Mouse (Mus musculus) cortical plate, adult 2 months (tissue): ENCODE data around the gene Pkd1l2.

Experiments
- CTCF ChIP-seq: fragments of 200-500 bp; IDR thresholded peaks from 2 replicates; pipeline ENCODE4 v1.5.1; 2011; ENCODE audit warnings: mild to moderate bottlenecking, control low read depth, low read length; ENCODE audit not compliant: insufficient read depth; ENCODE audit errors: extremely low read depth
- POLR2A ChIP-seq: fragments of 200-500 bp; IDR thresholded peaks from 2 replicates; pipeline ENCODE4 v1.6.1; 2011; ENCODE audit warnings: mild to moderate bottlenecking, low read length, control low read depth; ENCODE audit not compliant: insufficient read depth; ENCODE audit errors: extremely low read depth

DNA sequence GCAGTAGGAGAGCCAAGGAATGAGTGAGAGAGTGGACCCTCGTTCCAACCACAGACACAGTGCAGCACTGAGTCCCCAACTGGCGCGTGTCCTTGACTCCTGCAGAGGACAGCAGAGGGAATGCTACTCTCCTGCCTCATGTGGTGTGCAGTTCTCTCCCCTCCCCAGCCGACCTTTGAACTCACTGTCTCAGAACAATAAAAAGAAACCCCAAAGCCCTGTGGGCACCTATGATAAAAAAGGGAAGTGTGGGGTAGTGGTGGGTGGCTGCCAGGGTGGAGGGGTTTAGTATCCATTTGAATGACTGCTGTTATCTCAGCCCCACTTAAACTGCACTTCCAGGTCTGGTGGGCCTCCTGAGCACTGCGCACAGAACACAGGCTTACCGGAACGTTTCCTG lies 134.7 kb downstream of the Pkd1l2 start:
- no peak for TF ChIP-seq CTCF
- TF ChIP-seq POLR2A: no peak
